Mouse (Mus musculus): ENCODE data around the gene Syn3. TPM values are rescaled to one million over a fixed set of nuclear protein-coding genes. Genes with fewer than 3 reads are reported as not detected.
A peak's percentile ranks its signal among the peaks of the same experiment; 100 is the strongest.

The Syn3 gene
- total RNA-seq, 1 experiment from 2014 or later: 2.3 TPM

DNA sequence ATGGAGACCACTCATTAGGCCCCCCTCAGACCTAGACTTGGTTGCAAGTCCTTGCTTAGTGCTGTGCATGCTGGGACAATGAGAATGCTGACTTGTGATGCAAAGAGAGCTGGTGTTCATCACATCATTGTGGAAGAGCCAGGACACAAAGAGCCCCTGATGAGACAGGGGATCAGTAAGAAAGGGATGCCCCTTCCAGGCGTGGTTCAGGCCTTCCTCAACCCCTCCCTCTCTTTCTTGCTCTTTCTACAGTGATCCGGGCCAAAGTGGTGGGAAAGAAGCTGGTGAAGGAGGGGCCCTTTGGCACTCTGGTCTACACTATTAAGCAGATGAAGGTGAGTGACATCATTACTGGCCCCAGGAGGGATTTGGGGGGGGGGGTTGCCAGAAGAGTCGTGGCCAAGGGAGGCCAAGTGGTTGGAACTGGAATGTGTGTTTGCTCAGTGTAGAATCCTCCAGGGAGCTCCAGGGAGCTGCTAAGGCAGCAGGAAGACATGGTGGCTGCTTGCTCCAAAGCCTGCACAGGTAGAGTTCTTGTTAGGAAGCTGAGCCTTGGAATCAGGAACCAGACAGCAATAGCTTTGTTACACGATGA lies 160.5 kb downstream of the Syn3 start:
- no peak for DNase-seq

DNA sequence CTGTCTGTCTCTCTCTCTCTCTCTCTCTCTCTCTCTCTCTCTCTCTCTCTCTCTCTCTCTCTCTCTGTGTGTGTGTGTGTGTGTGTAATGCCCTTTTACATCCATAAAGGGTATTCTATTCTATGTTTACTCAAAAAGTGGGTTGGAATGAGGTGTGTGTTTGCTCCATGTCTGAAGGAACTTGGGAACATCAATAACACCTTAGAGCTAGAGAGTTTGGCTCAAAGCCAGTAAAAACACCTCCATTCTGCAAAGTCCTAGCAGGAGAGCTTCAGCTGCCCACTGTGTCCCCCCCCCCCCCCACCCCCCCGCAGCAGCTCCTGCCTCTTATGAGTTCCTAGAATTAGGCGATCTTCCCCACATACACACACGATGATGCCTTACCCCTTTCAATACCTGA lies 161.5 kb downstream of the Syn3 start:
- DNase-seq: no peak

GRCm38 (mm10) chr10:86336506-86336905 lies 162.2 kb downstream of the Syn3 start:
- DNase-seq: peak; percentile 62

- DNase-seq: no peak
These were observed 164.1 kb downstream of the Syn3 start for GRCm38 (mm10) chr10:86334581-86334980.

GRCm38 (mm10) chr10:86332942-86333341 lies 165.8 kb downstream of the Syn3 start:
- DNase-seq: no peak

DNA sequence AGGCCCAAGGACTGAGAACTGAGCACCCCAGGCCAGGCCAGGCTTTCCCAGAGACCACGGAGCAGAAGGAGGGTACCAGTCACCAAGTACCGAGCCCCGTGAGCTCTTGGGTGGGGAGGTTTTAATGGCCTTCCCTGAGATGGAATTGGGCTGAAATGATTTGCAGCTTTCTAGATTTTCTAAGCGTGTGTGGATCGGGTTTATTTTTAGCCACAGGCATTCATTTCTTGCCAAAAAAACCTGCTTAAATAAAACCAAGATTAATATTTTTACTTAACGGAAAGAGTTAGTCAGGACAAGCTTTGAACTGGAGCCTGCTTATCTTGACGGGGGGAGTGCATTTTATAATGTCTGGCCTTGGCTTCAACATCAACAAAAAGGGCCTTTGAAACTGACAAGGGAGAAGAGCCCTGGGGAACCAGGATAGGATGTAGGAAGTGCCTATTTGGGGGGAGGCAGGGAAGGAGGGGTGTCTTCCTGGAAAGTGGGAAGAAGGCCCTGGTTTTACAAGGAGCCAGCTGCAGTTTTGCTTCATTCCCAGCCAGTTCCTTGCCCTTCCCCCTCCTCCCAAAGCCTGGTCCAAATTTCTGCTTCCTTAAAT lies 166.9 kb downstream of the Syn3 start:
- DNase-seq: peak; percentile 66

DNA sequence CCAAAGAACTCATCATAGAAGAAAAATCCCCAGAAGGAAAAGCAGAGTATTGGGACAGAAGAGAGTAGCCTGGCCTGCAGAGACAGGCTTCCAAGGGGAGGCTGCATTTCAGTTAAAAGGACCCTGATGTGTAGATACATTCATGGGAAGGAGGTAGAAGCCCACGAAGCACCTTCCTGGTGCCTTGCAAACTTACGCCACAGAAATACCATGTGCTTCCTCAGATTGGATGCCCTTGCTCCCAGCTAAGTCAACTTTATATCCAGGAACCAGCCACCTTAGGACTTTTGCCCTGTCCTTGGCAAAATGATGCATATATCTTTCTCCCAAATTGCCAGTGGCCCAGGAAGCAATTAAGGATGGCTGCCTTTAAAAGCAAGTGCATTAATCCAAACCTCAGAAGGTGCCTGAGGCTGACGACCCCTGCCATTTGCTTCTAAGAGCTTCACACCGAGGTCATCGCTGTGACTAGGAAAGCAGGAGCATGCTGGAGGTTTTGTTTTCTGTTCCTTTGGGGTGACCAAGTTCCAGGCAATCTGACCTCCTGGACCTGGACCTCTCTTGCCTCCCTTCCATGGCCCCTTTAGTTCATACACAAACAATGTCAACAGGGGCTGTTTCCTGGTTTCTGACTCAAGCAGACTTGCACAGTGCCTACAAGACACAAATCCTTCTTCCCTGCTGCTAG lies 167.6 kb downstream of the Syn3 start:
- DNase-seq: no peak

- no peak for DNase-seq
These were observed 169.3 kb downstream of the Syn3 start for GRCm38 (mm10) chr10:86329241-86329882.

- DNase-seq: no peak
These were observed 170.0 kb downstream of the Syn3 start for GRCm38 (mm10) chr10:86328691-86329090.

GRCm38 (mm10) chr10:86328143-86328542 lies 170.6 kb downstream of the Syn3 start:
- peak; percentile 69 for DNase-seq

DNA sequence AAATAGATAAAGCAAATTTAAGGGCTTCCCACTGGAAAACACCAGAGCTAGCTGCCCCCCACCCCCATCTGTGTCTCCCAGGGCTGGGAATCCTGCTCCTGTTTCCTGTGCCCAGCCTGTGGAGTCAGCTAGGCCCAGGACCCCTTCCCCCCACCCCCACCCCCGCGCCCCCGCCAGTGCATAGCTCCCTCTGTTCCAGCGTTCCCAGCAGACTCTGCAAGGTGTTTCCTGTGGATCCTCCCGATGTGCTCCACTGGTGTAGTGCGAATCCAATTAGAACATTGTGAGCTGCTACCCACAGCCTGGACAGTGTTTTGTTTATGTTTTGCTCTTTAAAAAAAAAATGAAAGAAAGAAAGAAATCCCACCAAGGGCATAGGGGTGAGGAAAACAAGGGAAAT lies 173.4 kb downstream of the Syn3 start:
- DNase-seq: no peak

- no peak for DNase-seq
These were observed 175.3 kb downstream of the Syn3 start for GRCm38 (mm10) chr10:86323275-86323994.

DNA sequence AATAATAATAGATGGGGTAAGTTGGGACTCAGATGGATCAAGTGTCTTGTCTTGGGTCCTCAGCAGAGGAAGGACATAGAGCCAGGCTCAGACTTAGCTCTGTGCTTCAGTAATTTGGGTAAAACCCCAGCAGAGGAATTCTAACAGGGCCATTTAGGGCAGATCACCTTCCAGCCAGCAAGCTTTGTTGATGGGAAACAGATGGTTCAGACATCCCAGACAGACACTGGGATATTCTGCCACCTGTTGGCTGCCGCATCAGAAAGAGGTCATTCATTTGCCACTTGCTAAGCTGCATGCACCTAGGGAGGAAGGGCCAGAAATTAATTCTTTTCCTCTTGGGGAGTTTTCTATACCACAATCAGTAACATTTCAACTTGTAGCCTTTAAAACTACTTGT lies 176.7 kb downstream of the Syn3 start:
- DNase-seq: no peak

- no peak for DNase-seq
These were observed 177.5 kb downstream of the Syn3 start for GRCm38 (mm10) chr10:86321194-86321593.

- DNase-seq: no peak
These were observed 178.5 kb downstream of the Syn3 start for GRCm38 (mm10) chr10:86320204-86320603.

DNA sequence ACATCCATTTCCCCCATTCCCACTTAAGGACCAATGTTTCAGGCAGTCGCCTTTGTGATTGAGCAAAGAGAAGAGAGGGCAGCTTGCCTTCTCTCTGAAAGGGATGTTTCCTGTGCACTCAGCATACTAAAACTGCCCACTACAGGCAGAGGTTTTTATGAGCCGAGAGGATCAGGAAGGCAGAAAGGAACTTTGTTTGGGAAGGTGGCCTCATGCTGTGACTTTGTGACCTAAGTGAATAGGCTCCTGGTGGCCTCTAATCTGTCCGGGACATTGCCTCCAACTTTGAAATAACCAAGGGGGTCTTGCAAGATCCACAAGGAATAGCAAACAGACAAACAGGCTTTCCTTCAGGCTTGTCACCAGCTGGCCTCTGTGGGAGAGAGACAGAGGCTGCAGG lies 179.2 kb downstream of the Syn3 start:
- no peak for DNase-seq

DNA sequence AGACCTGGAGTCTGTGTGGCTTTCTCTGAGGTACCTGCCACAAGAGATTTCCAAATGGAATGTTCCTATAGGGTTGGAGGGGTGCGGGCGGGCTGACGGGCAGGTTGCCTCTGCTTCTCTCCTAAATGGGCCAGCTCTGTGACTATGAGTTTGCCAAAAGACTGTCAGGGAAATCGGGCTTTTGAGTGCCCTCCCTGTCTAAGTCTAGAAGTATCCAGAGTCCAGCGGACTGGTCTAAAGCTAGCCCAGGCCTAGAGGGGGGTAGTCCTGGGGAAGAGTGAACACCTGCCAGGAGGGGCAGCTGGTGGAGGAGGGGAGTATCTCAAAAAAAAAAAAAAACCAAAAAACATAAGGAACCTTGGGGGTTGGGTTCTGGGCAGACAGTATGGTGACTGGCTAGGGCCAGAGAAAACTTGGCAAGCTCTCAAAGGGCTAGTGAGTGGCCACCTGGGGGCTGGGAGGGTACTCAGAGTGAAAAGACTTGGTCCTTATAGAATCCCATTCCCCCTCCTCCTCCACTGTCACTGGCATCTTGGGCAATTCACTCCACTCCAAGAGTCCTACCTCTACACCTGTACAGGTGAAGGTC lies 180.1 kb downstream of the Syn3 start:
- no peak for DNase-seq

DNA sequence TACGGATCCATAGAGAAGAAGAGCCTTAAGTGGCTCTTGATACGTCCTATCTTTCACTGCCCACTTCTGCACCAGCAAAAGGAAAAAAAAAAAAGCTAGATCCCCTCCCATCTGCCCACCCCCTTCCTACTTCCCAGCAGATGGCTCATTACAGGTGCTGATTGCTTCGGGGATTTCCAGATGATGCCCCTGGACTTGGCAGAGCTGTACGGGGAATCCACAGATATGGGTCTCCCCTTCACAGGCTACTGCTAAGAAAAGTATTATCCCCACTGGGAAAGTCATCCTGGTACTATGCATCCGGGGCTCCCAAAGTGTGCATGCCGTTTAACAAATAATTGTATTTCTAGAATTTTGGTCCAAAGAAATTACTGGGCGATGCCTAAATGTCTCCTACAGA lies 181.1 kb downstream of the Syn3 start:
- DNase-seq: no peak

GRCm38 (mm10) chr10:86315513-86315912 lies 183.2 kb downstream of the Syn3 start:
- no peak for DNase-seq

GRCm38 (mm10) chr10:86313448-86313847 lies 185.2 kb downstream of the Syn3 start:
- DNase-seq: no peak

- no peak for DNase-seq
These were observed 185.7 kb downstream of the Syn3 start for GRCm38 (mm10) chr10:86312976-86313375.

DNA sequence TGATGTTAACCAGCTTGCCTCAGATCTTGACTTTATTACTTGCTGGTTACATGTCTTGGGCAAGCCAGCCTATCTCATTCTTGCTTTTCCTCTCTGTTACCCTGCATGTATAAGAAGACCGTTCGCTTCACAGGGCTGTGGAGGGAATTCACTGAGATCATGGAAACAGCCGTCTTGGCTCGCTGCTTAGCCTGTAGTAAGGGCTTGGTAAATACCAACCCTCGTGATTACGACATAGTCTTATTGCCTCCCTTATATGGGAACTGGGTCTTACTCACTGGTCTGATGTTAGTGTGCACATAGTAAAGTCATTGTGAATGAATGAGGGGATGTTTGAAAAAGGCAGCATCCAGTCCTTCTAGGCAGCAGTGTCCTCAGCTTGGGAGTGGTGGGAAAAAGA lies 188.2 kb downstream of the Syn3 start:
- DNase-seq: peak; percentile 74
